Mouse (Mus musculus) thymus, adult 2 months (tissue): Measurements from ENCODE around the gene Hhatl.

Source experiments
- CTCF ChIP-seq: fragments of 200-500 bp; IDR thresholded peaks from 2 replicates; pipeline ENCODE4 v1.5.1; 2012; ENCODE audit warnings: mild to moderate bottlenecking, control low read depth, low read length, moderate library complexity, borderline replicate concordance; ENCODE audit not compliant: control insufficient read depth, poor library complexity, insufficient read depth; ENCODE audit errors: extremely low read depth
- POLR2A ChIP-seq: fragments of 200-500 bp; IDR thresholded peaks from 2 replicates; pipeline ENCODE4 v1.6.1; 2012; ENCODE audit warnings: mild to moderate bottlenecking, low read length, control low read depth, moderate library complexity; ENCODE audit not compliant: control insufficient read depth, poor library complexity, insufficient read depth; ENCODE audit errors: extremely low read depth

DNA sequence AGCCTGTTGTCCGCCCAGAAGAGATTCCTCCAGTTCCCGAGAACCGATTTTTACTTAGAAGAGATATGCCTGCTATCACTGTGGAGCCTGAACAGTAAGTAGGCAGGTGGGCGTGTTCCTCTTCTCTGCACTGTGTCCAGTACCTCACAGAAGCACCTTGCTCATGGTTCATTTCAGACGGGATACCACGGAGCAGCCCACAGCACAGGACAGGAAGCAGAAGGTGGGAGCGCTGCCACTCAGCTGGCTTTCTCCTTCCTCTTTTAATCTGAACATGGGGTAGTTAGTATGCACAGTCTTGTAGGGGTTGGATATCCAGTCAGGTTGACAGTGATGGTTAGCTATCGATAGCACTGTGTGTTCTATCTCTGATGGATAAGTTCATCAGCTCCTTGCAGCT lies 48.3 kb downstream of the Hhatl start:
- no peak for TF ChIP-seq CTCF
- TF ChIP-seq POLR2A = no peak
